Mouse (Mus musculus) CH12.LX (cell line): ENCODE data around the gene Mrpl33. TPM values are rescaled to one million over a fixed set of nuclear protein-coding genes. Genes with fewer than 3 reads are reported as not detected.

Experiments used
- DNase-seq: peaks from one replicate; pipeline ENCODE4 v3.0.0-alpha.2; 2013; ENCODE audit errors: extremely low read depth
- H3K27ac ChIP-seq: 2 replicates; pipeline ENCODE4 v1.5.1; 2012; ENCODE audit warnings: low read depth, mild to moderate bottlenecking, control low read depth, moderate library complexity; ENCODE audit not compliant: insufficient read depth
- H3K27me3 ChIP-seq: replicated peaks from 2 replicates; pipeline ENCODE3; 2012; ENCODE audit warnings: inconsistent platforms
- H3K36me3 ChIP-seq, 2 experiments: replicated peaks in 1 of 2; 2 replicates each; pipeline versions ENCODE3 to v1.6.1; 2012; ENCODE audit warnings: inconsistent platforms in 1 of 2, low read length in 1 of 2, mild to moderate bottlenecking in 1 of 2, mixed read lengths in 1 of 2, moderate library complexity in 1 of 2; ENCODE audit not compliant: control insufficient read depth in 1 of 2, insufficient read depth in 1 of 2
- H3K4me1 ChIP-seq, 2 experiments: 2 replicates each; pipeline ENCODE4 v1.6.1; 2012; ENCODE audit warnings: inconsistent platforms in 1 of 2, moderate library complexity in 1 of 2; ENCODE audit not compliant: insufficient read depth in 2 of 2, control insufficient read depth in 1 of 2
- H3K4me2 ChIP-seq: 2 replicates; pipeline ENCODE4 v1.6.1; 2012; ENCODE audit warnings: low read depth, mild to moderate bottlenecking, control low read depth; ENCODE audit not compliant: poor library complexity, insufficient read depth, severe bottlenecking
- H3K4me3 ChIP-seq, 3 experiments: fragments of 150-350 bp in 1 of 3; sonication (generic) in 1 of 3; replicated peaks in 1 of 3; 2 replicates each; pipeline versions ENCODE3 to v1.5.1; 2011 to 2012; ENCODE audit warnings: low read depth in 2 of 3, low read length in 2 of 3, mild to moderate bottlenecking in 2 of 3, moderate library complexity in 2 of 3, control low read depth in 1 of 3, improper control_type of control experiment in 1 of 3, inconsistent platforms in 1 of 3, mixed read lengths in 1 of 3; ENCODE audit not compliant: poor library complexity in 1 of 3
- H3K79me2 ChIP-seq: replicated peaks from 2 replicates; pipeline ENCODE4 v1.6.1; 2012; ENCODE audit warnings: mild to moderate bottlenecking, moderate library complexity; ENCODE audit not compliant: control insufficient read depth, poor library complexity, insufficient read depth, severe bottlenecking; ENCODE audit errors: extremely low read depth
- H3K9ac ChIP-seq: 2 replicates; pipeline ENCODE4 v1.6.1; 2012; ENCODE audit warnings: low read depth, mild to moderate bottlenecking, control low read depth, moderate library complexity; ENCODE audit not compliant: insufficient read depth
- H3K9me3 ChIP-seq: replicated peaks from 2 replicates; pipeline ENCODE3; 2012; ENCODE audit warnings: low read length, inconsistent platforms, mixed read lengths
- BHLHE40 ChIP-seq: IDR thresholded peaks from 2 replicates; pipeline ENCODE4 v1.6.1; 2011; ENCODE audit warnings: mild to moderate bottlenecking, low read depth, low read length, improper control_type of control experiment
- CHD2 ChIP-seq: IDR thresholded peaks from 2 replicates; pipeline ENCODE4 v1.6.1; 2011; ENCODE audit warnings: low read length, improper control_type of control experiment
- GABPA ChIP-seq: IDR thresholded peaks from 2 replicates; pipeline ENCODE4 v1.6.1; 2012; ENCODE audit warnings: low read depth, low read length, improper control_type of control experiment, inconsistent platforms; ENCODE audit not compliant: insufficient replicate concordance
- HCFC1 ChIP-seq: IDR thresholded peaks from 2 replicates; pipeline ENCODE4 v1.6.1; 2012; ENCODE audit warnings: low read depth, mild to moderate bottlenecking, inconsistent platforms, low read length, improper control_type of control experiment
- IRF4 ChIP-seq: IDR thresholded peaks from 2 replicates; pipeline ENCODE4 v1.6.1; 2014; ENCODE audit warnings: low read depth, mild to moderate bottlenecking, inconsistent platforms, low read length, improper control_type of control experiment
- JUN ChIP-seq: IDR thresholded peaks from 2 replicates; pipeline ENCODE4 v1.6.1; 2011; ENCODE audit warnings: low read depth, mild to moderate bottlenecking, low read length, improper control_type of control experiment, moderate library complexity; ENCODE audit not compliant: insufficient read depth
- KAT2A ChIP-seq: IDR thresholded peaks from 2 replicates; pipeline ENCODE4 v1.6.1; 2012; ENCODE audit warnings: low read length, improper control_type of control experiment, inconsistent platforms; ENCODE audit not compliant: insufficient replicate concordance
- MAFK ChIP-seq: IDR thresholded peaks from 2 replicates; pipeline ENCODE4 v1.6.1; 2011; ENCODE audit warnings: low read length, improper control_type of control experiment; ENCODE audit not compliant: insufficient replicate concordance
- MAX ChIP-seq: IDR thresholded peaks from 2 replicates; pipeline ENCODE4 v1.6.1; 2011; ENCODE audit warnings: low read length, improper control_type of control experiment
- MXI1 ChIP-seq: IDR thresholded peaks from 2 replicates; pipeline ENCODE4 v1.6.1; 2011; ENCODE audit warnings: mild to moderate bottlenecking, low read depth, low read length, improper control_type of control experiment
- MYC ChIP-seq: IDR thresholded peaks from 2 replicates; pipeline ENCODE4 v1.6.1; 2011; ENCODE audit warnings: low read depth, mild to moderate bottlenecking, improper control_type of control experiment, low read length
- NELFE ChIP-seq: IDR thresholded peaks from 2 replicates; pipeline ENCODE4 v1.6.1; 2011; ENCODE audit warnings: low read depth, low read length, improper control_type of control experiment
- PAX5 ChIP-seq: IDR thresholded peaks from 2 replicates; pipeline ENCODE4 v1.6.1; 2012; ENCODE audit warnings: low read length, inconsistent platforms, mixed read lengths
- POLR2A ChIP-seq: IDR thresholded peaks from 2 replicates; pipeline ENCODE4 v1.6.1; 2011; ENCODE audit warnings: low read depth, mild to moderate bottlenecking, improper control_type of control experiment, low read length
- POLR2AphosphoS2 ChIP-seq: IDR thresholded peaks from 2 replicates; pipeline ENCODE4 v1.6.1; 2011; ENCODE audit warnings: low read depth, low read length, improper control_type of control experiment
- RCOR1 ChIP-seq: conservative IDR thresholded peaks from 2 replicates; pipeline ENCODE4 v1.6.1; 2012; ENCODE audit warnings: low read depth, mild to moderate bottlenecking, inconsistent platforms, low read length, improper control_type of control experiment
- SMC3 ChIP-seq: IDR thresholded peaks from 2 replicates; pipeline ENCODE4 v1.6.1; 2011; ENCODE audit warnings: low read depth, low read length, improper control_type of control experiment
- TCF12 ChIP-seq: IDR thresholded peaks from 2 replicates; pipeline ENCODE4 v1.6.1; 2014; ENCODE audit warnings: low read depth, mild to moderate bottlenecking, inconsistent platforms, low read length, improper control_type of control experiment
- USF1 ChIP-seq: IDR thresholded peaks from 2 replicates; pipeline ENCODE4 v1.6.1; 2014; ENCODE audit warnings: low read depth, mild to moderate bottlenecking, inconsistent platforms, low read length, improper control_type of control experiment
- ZC3H11A ChIP-seq: IDR thresholded peaks from 2 replicates; pipeline ENCODE4 v1.6.1; 2012; ENCODE audit warnings: low read depth, mild to moderate bottlenecking, inconsistent platforms, low read length, improper control_type of control experiment
- ZMIZ1 ChIP-seq: IDR thresholded peaks from 2 replicates; pipeline ENCODE4 v1.6.1; 2012; ENCODE audit warnings: low read depth, mild to moderate bottlenecking, inconsistent platforms, low read length, improper control_type of control experiment
- ZNF384 ChIP-seq: IDR thresholded peaks from 2 replicates; pipeline ENCODE4 v1.6.1; 2012; ENCODE audit warnings: low read depth, low read length, improper control_type of control experiment, inconsistent platforms
- dilution Hi-C: fragments of 300-500 bp; cut with MboI; formaldehyde crosslinking; loops from 2 replicates; pipeline ENCODE4 v1.14.3; 2020; ENCODE audit warnings: low sequenced_read_pairs; ENCODE audit not compliant: extremely low pct_unique_long_range_greater_than_20kb, extremely low pct_ligation_motif_present
- in situ Hi-C: fragments of 300-500 bp; cut with MboI; formaldehyde crosslinking; loops from 3 replicates; pipeline ENCODE4 v1.14.3; 2019; ENCODE audit warnings: low sequenced_read_pairs, low pct_ligation_motif_present, low pct_unique_long_range_greater_than_20kb, mixed read lengths
- polyA plus RNA-seq: library from polyadenylated mRNA; unstranded; fragments of >175 nt; gene quantifications from 2 replicates; pipeline ENCODE4 v1.2.1, GENCODE M21; 2012; ENCODE audit warnings: low read depth; ENCODE audit not compliant: insufficient read length
- total RNA-seq, 2 experiments: library from RNA; depleted of rRNA; stranded (reverse); fragments of 300-350 nt in 1 of 2; fragments of >200 nt in 1 of 2; gene quantifications; 2 replicates each; pipeline ENCODE4 v1.2.3; 2012 to 2014

Mrpl33 gene
- total and polyA plus RNA-seq, 3 experiments: 114 to 336 (median 168) TPM

GRCm38 (mm10) chr5:31566457-31566856 lies 30.3 kb upstream of the Mrpl33 start:
- dilution Hi-C loops (no loop called here), in situ Hi-C loops (loop anchor here (10.0 kb wide), 2 partner anchors 578 to 628 kb away; no protein-coding TSS in a partner anchor)
- H3K9me3 ChIP-seq: no peaks in the 10 kb centered on the region
- TF ChIP-seq MAX (no peak), MYC (no peak)
- H3K27ac ChIP-seq: no peak overlapping the region
- no peak overlapping the region for H3K4me3 ChIP-seq
- H3K4me2 ChIP-seq: no peak overlapping the region
- H3K27me3 ChIP-seq: no peaks in the 10 kb centered on the region
- no peak for DNase-seq
- peaks cover 0 to 9% of the 10 kb centered on the region in 2 experiments; a peak in 2 of 4 replicates for H3K4me1 ChIP-seq
- no peaks in the 10 kb centered on the region for H3K79me2 ChIP-seq
- peaks cover 20 to 79% of the 10 kb centered on the region in 2 experiments for H3K36me3 ChIP-seq
- H3K9ac ChIP-seq: no peak overlapping the region

GRCm38 (mm10) chr5:31567951-31568657 lies 28.6 kb upstream of the Mrpl33 start:
- Histone ChIP-seq H3K9me3 (no peaks in the 10 kb centered on the region), H3K36me3 (peaks cover 6 to 71% of the 10 kb centered on the region in 2 experiments), H3K27me3 (no peaks in the 10 kb centered on the region), H3K27ac (no peak overlapping the region), H3K4me2 (no peak overlapping the region), H3K9ac (no peak overlapping the region)
- no peak for DNase-seq
- in situ Hi-C loops: loop anchor here (10.0 kb wide), 2 partner anchors 577 to 627 kb away; no protein-coding TSS in a partner anchor
- TF ChIP-seq USF1: no peak
- no peak for TF ChIP-seq IRF4
- no peak for TF ChIP-seq BHLHE40
- no peak for TF ChIP-seq ZMIZ1
- TF ChIP-seq KAT2A: no peak
- TF ChIP-seq POLR2AphosphoS2: no peak
- TF ChIP-seq TCF12: no peak
- TF ChIP-seq SMC3: no peak
- TF ChIP-seq JUN: no peak
- TF ChIP-seq, all 38 proteins: peak for 0
- H3K79me2 ChIP-seq: no peaks in the 10 kb centered on the region
- dilution Hi-C loops: no loop called here
- no peak overlapping the region for H3K4me3 ChIP-seq
- H3K4me1 ChIP-seq: peaks cover 0 to 9% of the 10 kb centered on the region in 2 experiments; a peak in 2 of 4 replicates

GRCm38 (mm10) chr5:31571023-31571608 lies 25.6 kb upstream of the Mrpl33 start:
- Histone ChIP-seq H3K79me2 (no peaks in the 10 kb centered on the region), H3K27ac (no peak overlapping the region), H3K9ac (no peak overlapping the region), H3K36me3 (peaks cover 0 to 49% of the 10 kb centered on the region in 2 experiments), H3K27me3 (no peaks in the 10 kb centered on the region), H3K4me1 (peaks cover 0 to 9% of the 10 kb centered on the region in 2 experiments; a peak in 2 of 4 replicates), H3K9me3 (no peaks in the 10 kb centered on the region), H3K4me2 (no peak overlapping the region), H3K4me3 (no peak overlapping the region)
- no peak for DNase-seq
- in situ Hi-C loops (no loop called here), dilution Hi-C loops (no loop called here)
- TF ChIP-seq GABPA (no peak), ZNF384 (no peak), RCOR1 (no peak), MXI1 (no peak), ZMIZ1 (no peak), KAT2A (no peak), HCFC1 (no peak), USF1 (no peak), NELFE (no peak), MAFK (no peak), ZC3H11A (no peak), CHD2 (no peak), POLR2A (no peak), PAX5 (no peak), MAX (no peak)
